Mouse (Mus musculus) MEL (cell line): Measurements from ENCODE around the gene Prc1. TPM values are rescaled to one million over a fixed set of nuclear protein-coding genes. Genes with fewer than 3 reads are reported as not detected.

Experiments used
- DNase-seq: peaks from one replicate; pipeline ENCODE4 v3.0.0; 2011; ENCODE audit warnings: low read depth, low spot score
- H3K27ac ChIP-seq: 2 replicates; pipeline ENCODE4 v1.5.1; 2012; ENCODE audit warnings: low read depth, mild to moderate bottlenecking, control low read depth, low read length, moderate library complexity; ENCODE audit not compliant: control insufficient read depth
- H3K27me3 ChIP-seq, 2 experiments: fragments of 150-350 bp in 1 of 2; sonication (generic) in 1 of 2; 2 replicates each; pipeline ENCODE4 v1.6.1; 2012; ENCODE audit warnings: low read length in 2 of 2, mild to moderate bottlenecking in 2 of 2, improper control_type of control experiment in 1 of 2, moderate library complexity in 1 of 2; ENCODE audit not compliant: insufficient read depth in 2 of 2, control insufficient read depth in 1 of 2
- H3K36me3 ChIP-seq, 2 experiments: 2 replicates each; pipeline ENCODE4 v1.6.1; 2012 to 2014; ENCODE audit warnings: low read length in 2 of 2, improper control_type of control experiment in 1 of 2, inconsistent platforms in 1 of 2, mild to moderate bottlenecking in 1 of 2; ENCODE audit not compliant: insufficient read depth in 2 of 2, control insufficient read depth in 1 of 2
- H3K4me1 ChIP-seq, 2 experiments: fragments of 150-350 bp in 1 of 2; sonication (generic) in 1 of 2; 2 replicates each; pipeline ENCODE4 v1.6.1; 2012; ENCODE audit warnings: low read length in 2 of 2, improper control_type of control experiment in 1 of 2, mild to moderate bottlenecking in 1 of 2; ENCODE audit not compliant: insufficient read depth in 2 of 2, control insufficient read depth in 1 of 2
- H3K4me3 ChIP-seq, 2 experiments: fragments of 150-350 bp in 1 of 2; sonication (generic) in 1 of 2; 2 replicates each; pipeline ENCODE4 v1.5.1; 2012; ENCODE audit warnings: low read depth in 2 of 2, low read length in 2 of 2, mild to moderate bottlenecking in 2 of 2, moderate library complexity in 2 of 2, control low read depth in 1 of 2, improper control_type of control experiment in 1 of 2; ENCODE audit not compliant: control insufficient read depth in 1 of 2, insufficient read depth in 1 of 2
- H3K79me2 ChIP-seq: 2 replicates; pipeline ENCODE4 v1.6.1; 2012; ENCODE audit warnings: mild to moderate bottlenecking, low read length, moderate library complexity; ENCODE audit not compliant: control insufficient read depth, poor library complexity, insufficient read depth
- H3K9ac ChIP-seq: 2 replicates; pipeline ENCODE4 v1.6.1; 2012; ENCODE audit warnings: low read depth, mild to moderate bottlenecking, control low read depth, low read length, moderate library complexity; ENCODE audit not compliant: control insufficient read depth, poor library complexity, severe bottlenecking
- H3K9me3 ChIP-seq: fragments of 150-350 bp; sonication (generic); replicated peaks from 2 replicates; pipeline ENCODE4 v1.6.1; 2012; ENCODE audit warnings: mild to moderate bottlenecking, low read length, improper control_type of control experiment, moderate library complexity; ENCODE audit not compliant: insufficient read depth
- CHD1 ChIP-seq: IDR thresholded peaks from 2 replicates; pipeline ENCODE4 v1.6.1; 2012; ENCODE audit warnings: low read depth, mild to moderate bottlenecking, inconsistent platforms, low read length, improper control_type of control experiment
- CHD2 ChIP-seq: IDR thresholded peaks from 2 replicates; pipeline ENCODE4 v1.6.1; 2011; ENCODE audit warnings: low read length, improper control_type of control experiment
- CTCF ChIP-seq, 3 experiments: IDR thresholded peaks in 2 of 3; conservative IDR thresholded peaks in 1 of 3; 2 replicates each; pipeline ENCODE4 v1.5.1; 2011 to 2012; ENCODE audit warnings: low read length in 3 of 3, low read depth in 2 of 3, mild to moderate bottlenecking in 2 of 3, improper control_type of control experiment in 1 of 3, inconsistent platforms in 1 of 3, mixed read lengths in 1 of 3, moderate library complexity in 1 of 3; ENCODE audit not compliant: control insufficient read depth in 1 of 3, insufficient read depth in 1 of 3, poor library complexity in 1 of 3, severe bottlenecking in 1 of 3
- ELF1 ChIP-seq: IDR thresholded peaks from 2 replicates; pipeline ENCODE4 v1.6.1; 2014; ENCODE audit warnings: low read depth, mild to moderate bottlenecking, inconsistent platforms, low read length, improper control_type of control experiment, moderate library complexity
- ETS1 ChIP-seq: IDR thresholded peaks from 2 replicates; pipeline ENCODE4 v1.6.1; 2012; ENCODE audit warnings: low read depth, mild to moderate bottlenecking, inconsistent platforms, low read length, improper control_type of control experiment, moderate library complexity
- GABPA ChIP-seq: IDR thresholded peaks from 2 replicates; pipeline ENCODE4 v1.6.1; 2012; ENCODE audit warnings: low read depth, mild to moderate bottlenecking, inconsistent platforms, low read length, improper control_type of control experiment, moderate library complexity
- HCFC1 ChIP-seq: IDR thresholded peaks from 2 replicates; pipeline ENCODE4 v1.6.1; 2012; ENCODE audit warnings: low read depth, mild to moderate bottlenecking, inconsistent platforms, low read length, improper control_type of control experiment, moderate library complexity
- JUND ChIP-seq: IDR thresholded peaks from 2 replicates; pipeline ENCODE4 v1.6.1; 2011; ENCODE audit warnings: low read depth, mild to moderate bottlenecking, improper control_type of control experiment, low read length
- MAFK ChIP-seq: IDR thresholded peaks from 2 replicates; pipeline ENCODE4 v1.6.1; 2011; ENCODE audit warnings: low read depth, mild to moderate bottlenecking, low read length, improper control_type of control experiment, borderline replicate concordance
- MAX ChIP-seq: IDR thresholded peaks from 2 replicates; pipeline ENCODE4 v1.6.1; 2011; ENCODE audit warnings: low read length, improper control_type of control experiment
- MAZ ChIP-seq: IDR thresholded peaks from 2 replicates; pipeline ENCODE4 v1.6.1; 2012; ENCODE audit warnings: low read depth, mild to moderate bottlenecking, inconsistent platforms, low read length, improper control_type of control experiment
- MYC ChIP-seq: IDR thresholded peaks from 2 replicates; pipeline ENCODE4 v1.6.1; 2011; ENCODE audit warnings: low read depth, mild to moderate bottlenecking, low read length, improper control_type of control experiment, moderate library complexity
- SIN3A ChIP-seq: IDR thresholded peaks from 2 replicates; pipeline ENCODE4 v1.6.1; 2012; ENCODE audit warnings: low read length, improper control_type of control experiment, inconsistent platforms
- USF1 ChIP-seq: IDR thresholded peaks from 2 replicates; pipeline ENCODE4 v1.6.1; 2014; ENCODE audit warnings: low read depth, mild to moderate bottlenecking, inconsistent platforms, low read length, improper control_type of control experiment, moderate library complexity
- USF2 ChIP-seq, 2 experiments: IDR thresholded peaks; 2 replicates each; pipeline ENCODE4 v1.6.1; 2011 to 2012; ENCODE audit warnings: improper control_type of control experiment in 2 of 2, low read length in 2 of 2, borderline replicate concordance in 1 of 2, inconsistent platforms in 1 of 2, low read depth in 1 of 2, mild to moderate bottlenecking in 1 of 2; ENCODE audit not compliant: insufficient read depth in 1 of 2
- ZKSCAN1 ChIP-seq: IDR thresholded peaks from 2 replicates; pipeline ENCODE4 v1.6.1; 2012; ENCODE audit warnings: low read depth, mild to moderate bottlenecking, inconsistent platforms, low read length, improper control_type of control experiment, moderate library complexity
- polyA plus RNA-seq, 2 experiments: library from polyadenylated mRNA; stranded (reverse) in 1 of 2; unstranded in 1 of 2; fragments of >175 nt in 1 of 2; fragments of >200 nt in 1 of 2; gene quantifications; 2 replicates each; pipeline versions ENCODE4 v1.2.1 to v1.2.4; 2012; ENCODE audit warnings: low replicate concordance in 2 of 2, low read depth in 1 of 2; ENCODE audit not compliant: insufficient read length in 2 of 2, insufficient read depth in 1 of 2, missing spikeins in 1 of 2
- total RNA-seq: library from RNA; depleted of rRNA; stranded (reverse); fragments of 300-350 nt; gene quantifications from 2 replicates; pipeline ENCODE4 v1.2.3, GENCODE M21; 2012

Gene Prc1
- total and polyA plus RNA-seq, 3 experiments = 68.5 to 108 (median 82.2) TPM

DNA sequence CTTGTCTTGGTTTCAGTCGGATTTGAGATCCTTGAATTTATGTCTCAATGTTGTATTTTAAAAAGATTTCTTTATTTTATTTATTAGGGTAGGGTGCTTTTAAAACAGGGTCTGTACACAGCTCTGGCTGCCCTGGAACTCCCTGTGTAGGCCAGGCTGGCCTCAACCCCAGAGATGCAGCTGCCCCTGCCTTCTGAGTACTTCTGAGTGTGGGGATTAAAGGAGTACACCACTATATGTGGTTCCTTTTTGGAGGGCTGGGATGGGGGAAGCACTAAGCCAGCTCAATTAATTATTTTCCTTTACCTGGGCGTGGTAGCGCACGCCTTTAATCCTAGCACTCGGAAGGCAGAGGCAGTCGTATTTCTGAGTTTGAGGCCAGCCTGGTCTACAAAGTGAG is 2.2 kb downstream of the Prc1 start:
- Histone ChIP-seq H3K79me2 (peaks cover 52% of the 10 kb centered on the region), H3K36me3 (peaks cover 14 to 17% of the 10 kb centered on the region in 2 experiments), H3K9me3 (no peaks in the 10 kb centered on the region)
- no peak for DNase-seq
- TF ChIP-seq ZKSCAN1 (no peak), USF1 (no peak), HCFC1 (no peak), SIN3A (no peak), JUND (no peak), GABPA (no peak), MAX (no peak), MAZ (no peak), CHD1 (no peak)
- TF ChIP-seq, all 39 proteins: peak for 0
- Histone ChIP-seq H3K27me3 (no peaks in the 10 kb centered on the region), H3K4me1 (peaks cover 3 to 7% of the 10 kb centered on the region in 2 experiments; a peak in 3 of 4 replicates), H3K4me3 (peak overlapping the region in 1 of 2 experiments; percentile 14; a peak in 1 of 4 replicates), H3K27ac (no peak overlapping the region), H3K9ac (peak overlapping the region; percentile 12; the same call in 1 of the 2 replicates)

DNA sequence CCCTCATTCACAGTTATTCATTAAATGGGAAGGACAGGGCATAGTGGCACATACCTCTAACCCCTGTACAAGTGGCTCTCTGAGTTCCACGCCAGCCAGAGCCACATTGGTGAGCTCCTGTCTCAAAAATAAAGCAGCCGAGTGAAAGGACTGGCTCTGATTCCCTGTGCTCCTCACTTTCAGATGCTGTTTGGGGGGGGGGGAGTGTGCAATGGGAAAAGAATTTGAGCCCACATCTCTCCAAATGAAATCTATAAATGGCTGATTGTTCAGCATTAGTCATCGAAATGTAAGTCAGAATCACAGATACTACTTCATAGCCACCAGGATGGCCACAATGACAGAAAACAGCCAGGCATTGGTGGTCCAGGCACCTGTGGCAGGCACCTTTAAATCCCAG is 2.8 kb downstream of the Prc1 start:
- Histone ChIP-seq H3K9ac (no peak overlapping the region), H3K27me3 (no peaks in the 10 kb centered on the region), H3K79me2 (peaks cover 54% of the 10 kb centered on the region), H3K9me3 (no peaks in the 10 kb centered on the region), H3K27ac (no peak overlapping the region), H3K4me3 (no peak overlapping the region), H3K4me1 (peaks cover 3 to 7% of the 10 kb centered on the region in 2 experiments; a peak in 3 of 4 replicates), H3K36me3 (peaks cover 14 to 19% of the 10 kb centered on the region in 2 experiments)
- TF ChIP-seq CTCF (IDR thresholded peaks at IDR 0.05 in 2 of 3, conservative IDR thresholded peaks at IDR 0.05 in 1 of 3; ENCODE audit: control insufficient read depth in 1 of 3, insufficient read depth in 1 of 3, low read depth in 2 of 3, low read length in 3 of 3, poor library complexity in 1 of 3, severe bottlenecking in 1 of 3) (no peak), MAFK (no peak), MYC (no peak), ETS1 (no peak), SIN3A (no peak), ELF1 (no peak), USF1 (no peak), USF2 (IDR thresholded peaks at IDR 0.05; ENCODE audit: borderline replicate concordance in 1 of 2, insufficient read depth in 1 of 2, low read depth in 1 of 2, low read length in 2 of 2) (no peak), CHD2 (no peak)
- no peak for DNase-seq
